Mouse (Mus musculus) splenic B cell, adult 2 months (primary cell): ENCODE data around the gene Trim3.
A peak's percentile ranks its signal among the peaks of the same experiment; 100 is the strongest.

ENCODE experiments used
- DNase-seq: peaks from one replicate; pipeline ENCODE4 v3.0.0-alpha.2; 2011; ENCODE audit warnings: low read depth, low spot score
- H3K27me3 ChIP-seq: 2 replicates; pipeline ENCODE4 v1.6.1; 2012; ENCODE audit warnings: mild to moderate bottlenecking, low read length, moderate library complexity, mixed read lengths; ENCODE audit not compliant: control insufficient read depth, poor library complexity, insufficient read depth, severe bottlenecking
- H3K36me3 ChIP-seq: 2 replicates; pipeline ENCODE4 v1.6.1; 2012; ENCODE audit warnings: mild to moderate bottlenecking, low read length, moderate library complexity, mixed read lengths; ENCODE audit not compliant: control insufficient read depth, poor library complexity, insufficient read depth, severe bottlenecking

Trim3 gene

GRCm38 (mm10) chr7:105621646-105622292 lies 11.6 kb downstream of the Trim3 start:
- DNase-seq: no peak
- Histone ChIP-seq H3K36me3 (no peaks in the 10 kb centered on the region), H3K27me3 (no peaks in the 10 kb centered on the region)

- Histone ChIP-seq H3K36me3 (no peaks in the 10 kb centered on the region), H3K27me3 (no peaks in the 10 kb centered on the region)
- no peak for DNase-seq
Observed at GRCm38 (mm10) chr7:105621053-105621452, 12.3 kb downstream of the Trim3 start.

- no peak for DNase-seq
- no peaks in the 10 kb centered on the region for H3K27me3 ChIP-seq
- no peaks in the 10 kb centered on the region for H3K36me3 ChIP-seq
Observed at GRCm38 (mm10) chr7:105619701-105620100, 13.7 kb downstream of the Trim3 start.

- no peak for DNase-seq
- Histone ChIP-seq H3K36me3 (no peaks in the 10 kb centered on the region), H3K27me3 (no peaks in the 10 kb centered on the region)
Observed at GRCm38 (mm10) chr7:105617810-105618209, 15.6 kb downstream of the Trim3 start.

GRCm38 (mm10) chr7:105616561-105616960 lies 16.8 kb downstream of the Trim3 start:
- no peak for DNase-seq
- no peaks in the 10 kb centered on the region for H3K27me3 ChIP-seq
- no peaks in the 10 kb centered on the region for H3K36me3 ChIP-seq

- Histone ChIP-seq H3K27me3 (no peaks in the 10 kb centered on the region), H3K36me3 (no peaks in the 10 kb centered on the region)
- no peak for DNase-seq
Observed at GRCm38 (mm10) chr7:105615720-105616119, 17.7 kb downstream of the Trim3 start.

GRCm38 (mm10) chr7:105614400-105614799 lies 19.0 kb downstream of the Trim3 start:
- Histone ChIP-seq H3K27me3 (no peaks in the 10 kb centered on the region), H3K36me3 (no peaks in the 10 kb centered on the region)
- no peak for DNase-seq

- no peaks in the 10 kb centered on the region for H3K27me3 ChIP-seq
- no peaks in the 10 kb centered on the region for H3K36me3 ChIP-seq
- DNase-seq: no peak
Observed at GRCm38 (mm10) chr7:105611767-105612166, 21.6 kb downstream of the Trim3 start.

- Histone ChIP-seq H3K27me3 (no peaks in the 10 kb centered on the region), H3K36me3 (no peaks in the 10 kb centered on the region)
- DNase-seq: no peak
Observed at GRCm38 (mm10) chr7:105608467-105608866, 24.9 kb downstream of the Trim3 start.

GRCm38 (mm10) chr7:105602860-105603623 lies 30.3 kb downstream of the Trim3 start:
- DNase-seq: peak; percentile 74
- no peaks in the 10 kb centered on the region for H3K36me3 ChIP-seq
- H3K27me3 ChIP-seq: no peaks in the 10 kb centered on the region

GRCm38 (mm10) chr7:105590097-105590496 lies 43.3 kb downstream of the Trim3 start:
- DNase-seq: no peak
- Histone ChIP-seq H3K36me3 (no peaks in the 10 kb centered on the region), H3K27me3 (no peaks in the 10 kb centered on the region)

- no peaks in the 10 kb centered on the region for H3K36me3 ChIP-seq
- no peak for DNase-seq
- H3K27me3 ChIP-seq: no peaks in the 10 kb centered on the region
Observed at GRCm38 (mm10) chr7:105588325-105588912, 45.0 kb downstream of the Trim3 start.

GRCm38 (mm10) chr7:105581959-105582358 lies 51.4 kb downstream of the Trim3 start:
- Histone ChIP-seq H3K27me3 (no peaks in the 10 kb centered on the region), H3K36me3 (no peaks in the 10 kb centered on the region)
- DNase-seq: no peak

- peak; percentile 60 for DNase-seq
- Histone ChIP-seq H3K27me3 (no peaks in the 10 kb centered on the region), H3K36me3 (no peaks in the 10 kb centered on the region)
Observed at GRCm38 (mm10) chr7:105581094-105581703, 52.2 kb downstream of the Trim3 start, which contains the start of gene Apbb1. TSS of gene Apbb1 (minus strand) at chr7:105581653.

GRCm38 (mm10) chr7:105580627-105581089 lies 52.7 kb downstream of the Trim3 start:
- no peaks in the 10 kb centered on the region for H3K36me3 ChIP-seq
- no peaks in the 10 kb centered on the region for H3K27me3 ChIP-seq
- DNase-seq: no peak
